Mouse (Mus musculus): Measurements from ENCODE around the gene Etl4.

The Etl4 gene

GRCm38 (mm10) chr2:20352796-20353195 is 443.2 kb downstream of the Etl4 start:
- no peak for TF ChIP-seq GATA4 (IDR thresholded peaks at IDR 0.05; ENCODE audit: insufficient replicate concordance, low read length)

GRCm38 (mm10) chr2:20377026-20377425 is 467.4 kb downstream of the Etl4 start:
- no peak for TF ChIP-seq GATA4 (IDR thresholded peaks at IDR 0.05; ENCODE audit: insufficient replicate concordance, low read length)

- TF ChIP-seq GATA4 (IDR thresholded peaks at IDR 0.05; ENCODE audit: insufficient replicate concordance, low read length) = no peak
These were observed 484.5 kb downstream of the Etl4 start for GRCm38 (mm10) chr2:20394083-20394482.

- TF ChIP-seq GATA4 (IDR thresholded peaks at IDR 0.05; ENCODE audit: insufficient replicate concordance, low read length) = no peak
These were observed 487.4 kb downstream of the Etl4 start for GRCm38 (mm10) chr2:20396978-20397377.

GRCm38 (mm10) chr2:20400556-20400955 is 491.0 kb downstream of the Etl4 start:
- TF ChIP-seq GATA4 (IDR thresholded peaks at IDR 0.05; ENCODE audit: insufficient replicate concordance, low read length) = no peak

GRCm38 (mm10) chr2:20404395-20404794 is 494.8 kb downstream of the Etl4 start:
- no peak for TF ChIP-seq GATA4 (IDR thresholded peaks at IDR 0.05; ENCODE audit: insufficient replicate concordance, low read length)

GRCm38 (mm10) chr2:20407101-20407500 is 497.5 kb downstream of the Etl4 start:
- no peak for TF ChIP-seq GATA4 (IDR thresholded peaks at IDR 0.05; ENCODE audit: insufficient replicate concordance, low read length)

- TF ChIP-seq GATA4 (IDR thresholded peaks at IDR 0.05; ENCODE audit: insufficient replicate concordance, low read length) = no peak
These were observed 505.3 kb downstream of the Etl4 start for GRCm38 (mm10) chr2:20414856-20415255.

- TF ChIP-seq GATA4 (IDR thresholded peaks at IDR 0.05; ENCODE audit: insufficient replicate concordance, low read length) = no peak
These were observed 507.5 kb downstream of the Etl4 start for GRCm38 (mm10) chr2:20416934-20417614.

- TF ChIP-seq GATA4 (IDR thresholded peaks at IDR 0.05; ENCODE audit: insufficient replicate concordance, low read length) = no peak
These were observed 508.4 kb downstream of the Etl4 start for GRCm38 (mm10) chr2:20417998-20418397.

- TF ChIP-seq GATA4 (IDR thresholded peaks at IDR 0.05; ENCODE audit: insufficient replicate concordance, low read length) = no peak
These were observed 510.4 kb downstream of the Etl4 start for GRCm38 (mm10) chr2:20419975-20420374.

GRCm38 (mm10) chr2:20422275-20422674 is 512.7 kb downstream of the Etl4 start:
- TF ChIP-seq GATA4 (IDR thresholded peaks at IDR 0.05; ENCODE audit: insufficient replicate concordance, low read length) = no peak

- no peak for TF ChIP-seq GATA4 (IDR thresholded peaks at IDR 0.05; ENCODE audit: insufficient replicate concordance, low read length)
These were observed 524.1 kb downstream of the Etl4 start for GRCm38 (mm10) chr2:20433656-20434055.

GRCm38 (mm10) chr2:20435530-20435929 is 526.0 kb downstream of the Etl4 start:
- no peak for TF ChIP-seq GATA4 (IDR thresholded peaks at IDR 0.05; ENCODE audit: insufficient replicate concordance, low read length)

GRCm38 (mm10) chr2:20442731-20443130 is 533.2 kb downstream of the Etl4 start:
- no peak for TF ChIP-seq GATA4 (IDR thresholded peaks at IDR 0.05; ENCODE audit: insufficient replicate concordance, low read length)

- no peak for TF ChIP-seq GATA4 (IDR thresholded peaks at IDR 0.05; ENCODE audit: insufficient replicate concordance, low read length)
These were observed 534.3 kb downstream of the Etl4 start for GRCm38 (mm10) chr2:20443671-20444440.

All from liver, adult (tissue).